Mouse (Mus musculus): ENCODE data around the gene Haghl. TPM values are rescaled to one million over a fixed set of nuclear protein-coding genes. Genes with fewer than 3 reads are reported as not detected.

The Haghl gene
- polyA plus RNA-seq (2015; fragmentation: Nextera tagmentation; extraction: Ambion mirVana), result 147 and 165 TPM in 2 replicates

DNA sequence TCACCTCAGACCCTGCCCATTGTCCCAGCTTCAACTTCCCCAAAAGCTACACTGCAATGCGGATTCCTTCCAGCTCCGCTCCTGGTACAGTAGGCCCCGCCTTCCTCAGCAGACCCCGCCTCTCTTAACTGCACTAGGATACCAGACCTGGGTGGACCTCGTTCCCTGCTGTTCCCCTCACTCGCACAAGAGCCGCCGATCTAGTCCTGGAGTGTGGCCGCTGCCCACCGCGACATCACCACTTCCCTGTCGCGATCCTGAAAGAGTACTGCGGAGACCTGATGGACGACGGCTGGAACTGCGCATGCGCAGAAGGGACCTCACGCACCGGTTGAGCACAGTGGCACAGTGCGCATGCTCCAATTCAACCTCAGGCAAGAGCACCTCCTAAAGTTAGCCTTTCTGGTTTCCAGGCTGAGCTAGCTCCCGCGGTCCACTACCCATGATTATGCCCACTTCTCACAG, at the start of gene Haghl:
Gene Haghl (minus strand): TSS at position 393 of the 465 bp plus-strand sequence.
- peak; percentile 81 for ATAC-seq
- H3K4me2 ChIP-seq (ENCODE audit: low read length), result peak within 1 kb of the TSS; percentile 92
- no peaks in the 10 kb centered on the region for H3K27me3 ChIP-seq (ENCODE audit: control insufficient read depth, insufficient read depth, low read depth, low read length)
- no peaks in the 10 kb centered on the region for H3K9me3 ChIP-seq (replicated peaks; ENCODE audit: control insufficient read depth, low read length, poor library complexity, severe bottlenecking)
- H3K4me3 ChIP-seq (ENCODE audit: low read depth, low read length), result peak within 1 kb of the TSS; percentile 78
- peak within 1 kb of the TSS; percentile 89 for H3K9ac ChIP-seq (ENCODE audit: low read depth, low read length)
- H3K4me1 ChIP-seq (ENCODE audit: control insufficient read depth, insufficient read depth, low read length), result peaks cover 17% of the 10 kb centered on the region
- H3K27ac ChIP-seq (ENCODE audit: low read length), result peak within 1 kb of the TSS; percentile 92
- H3K36me3 ChIP-seq (ENCODE audit: control insufficient read depth, insufficient read depth, low read length), result peaks cover 23% of the 10 kb centered on the region
- WGBS, result under 1% methylated on average over 23 of the region's 23 CpGs

DNA sequence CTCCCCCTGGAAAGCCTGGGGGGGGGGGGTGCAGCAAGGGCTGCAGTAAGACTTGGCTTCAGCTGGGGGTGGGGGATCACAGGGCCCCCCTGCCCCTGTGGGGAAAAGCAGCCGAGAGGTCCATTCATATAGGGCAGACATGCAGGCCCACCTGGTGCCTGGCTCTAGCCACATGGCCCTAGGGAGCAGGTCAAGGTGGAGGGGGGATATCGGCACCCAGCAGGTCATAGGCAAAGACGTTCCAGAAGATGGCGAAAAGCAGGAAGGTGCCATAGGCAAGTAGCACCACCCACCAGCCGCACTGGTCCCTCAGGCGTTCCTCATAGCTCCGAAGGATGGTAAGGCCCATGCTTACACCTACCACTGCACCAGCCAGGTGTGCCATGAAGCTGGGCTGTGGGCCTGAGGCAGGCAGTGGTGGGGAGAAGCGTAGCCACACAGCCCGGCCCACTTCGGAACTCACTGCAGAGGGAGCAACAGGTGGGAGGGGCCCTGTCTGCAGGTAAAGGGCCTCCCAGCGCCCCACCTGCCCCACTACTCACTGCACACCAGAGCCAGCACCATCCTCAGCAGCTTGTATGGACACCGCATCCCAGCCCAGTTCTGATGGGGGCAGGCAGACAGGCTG, 49.2 kb upstream of the Haghl start:
- peaks cover 28% of the 10 kb centered on the region for H3K36me3 ChIP-seq (ENCODE audit: control insufficient read depth, insufficient read depth, low read length)
- peak overlapping the region; percentile 4; the same call in 1 of the 2 replicates for H3K4me3 ChIP-seq (ENCODE audit: low read depth, low read length)
- H3K9me3 ChIP-seq (replicated peaks; ENCODE audit: control insufficient read depth, low read length, poor library complexity, severe bottlenecking), result no peaks in the 10 kb centered on the region
- no peak overlapping the region for H3K27ac ChIP-seq (ENCODE audit: low read length)
- H3K4me1 ChIP-seq (ENCODE audit: control insufficient read depth, insufficient read depth, low read length), result peaks cover 67% of the 10 kb centered on the region
- H3K9ac ChIP-seq (ENCODE audit: low read depth, low read length), result peak overlapping the region; percentile 84; the same call in 1 of the 2 replicates
- no peaks in the 10 kb centered on the region for H3K27me3 ChIP-seq (ENCODE audit: control insufficient read depth, insufficient read depth, low read depth, low read length)
- WGBS, result 90% methylated on average over 12 of the region's 12 CpGs
- H3K4me2 ChIP-seq (ENCODE audit: low read length), result peak overlapping the region; percentile 91
- no peak for ATAC-seq

DNA sequence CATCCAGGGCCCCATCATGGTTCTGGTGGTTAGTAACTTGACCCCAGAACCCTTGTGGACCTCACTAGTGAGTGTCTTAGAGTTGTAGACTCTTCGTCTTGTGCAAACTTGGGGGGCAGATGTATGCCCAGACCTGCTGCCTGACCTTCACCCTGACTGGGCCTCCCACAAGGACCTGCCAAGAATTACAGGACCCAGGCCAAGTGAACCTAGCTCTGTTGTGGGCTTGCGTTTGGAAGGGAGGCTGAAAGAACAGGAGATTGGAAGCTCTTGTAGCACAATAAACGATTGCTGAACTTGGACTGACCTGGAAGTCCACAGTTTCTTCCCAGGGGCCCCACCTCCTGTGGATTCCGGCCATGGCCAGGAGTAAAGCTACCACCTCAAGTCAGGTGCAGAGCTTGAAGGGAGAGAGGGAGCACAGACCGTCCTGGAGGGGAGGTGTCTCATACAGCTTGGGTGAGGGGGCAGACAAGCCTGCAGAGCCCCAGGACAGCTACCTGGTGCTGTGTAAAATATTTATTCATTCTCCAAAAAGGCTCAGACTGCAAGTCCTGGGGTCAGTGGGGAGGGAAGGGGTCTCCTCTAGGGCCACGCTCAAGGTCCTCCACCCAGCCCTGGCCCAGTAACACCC, 48.6 kb upstream of the Haghl start:
- no peaks in the 10 kb centered on the region for H3K9me3 ChIP-seq (replicated peaks; ENCODE audit: control insufficient read depth, low read length, poor library complexity, severe bottlenecking)
- H3K36me3 ChIP-seq (ENCODE audit: control insufficient read depth, insufficient read depth, low read length), result peaks cover 24% of the 10 kb centered on the region
- no peak for ATAC-seq
- 61% methylated on average over 6 of the region's 6 CpGs for WGBS
- peaks cover 70% of the 10 kb centered on the region for H3K4me1 ChIP-seq (ENCODE audit: control insufficient read depth, insufficient read depth, low read length)
- H3K27me3 ChIP-seq (ENCODE audit: control insufficient read depth, insufficient read depth, low read depth, low read length), result no peaks in the 10 kb centered on the region
- H3K4me2 ChIP-seq (ENCODE audit: low read length), result peak overlapping the region; percentile 91
- peak overlapping the region; percentile 78 for H3K4me3 ChIP-seq (ENCODE audit: low read depth, low read length)
- peak overlapping the region; percentile 84 for H3K9ac ChIP-seq (ENCODE audit: low read depth, low read length)
- peak overlapping the region; percentile 97 for H3K27ac ChIP-seq (ENCODE audit: low read length)

DNA sequence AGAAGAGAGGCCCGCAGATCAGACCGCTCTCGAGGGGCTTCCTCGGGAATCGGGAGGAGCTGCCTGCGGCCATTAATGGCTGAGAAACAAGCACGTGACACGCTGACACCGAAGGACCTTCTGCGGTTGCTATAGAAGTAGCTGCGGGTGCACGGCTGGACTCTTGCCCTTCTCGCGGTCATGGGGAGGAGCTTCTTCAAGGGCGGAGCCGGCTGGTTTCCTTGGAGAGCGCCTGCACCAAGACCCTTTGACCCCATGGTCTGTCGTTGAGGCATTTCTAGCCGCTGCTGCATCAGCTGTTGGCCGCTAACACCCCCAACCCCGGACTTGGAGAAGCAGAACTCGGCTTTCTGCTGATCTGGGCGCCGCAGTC, 47.8 kb upstream of the Haghl start, which contains the start of gene Stub1:
Gene Stub1 (minus strand): TSS at position 114 of the 373 bp plus-strand sequence.
- Histone ChIP-seq H3K36me3 (ENCODE audit: control insufficient read depth, insufficient read depth, low read length) (peaks cover 20% of the 10 kb centered on the region), H3K4me3 (ENCODE audit: low read depth, low read length) (peak within 1 kb of the TSS; percentile 78), H3K9ac (ENCODE audit: low read depth, low read length) (peak within 1 kb of the TSS; percentile 84), H3K9me3 (replicated peaks; ENCODE audit: control insufficient read depth, low read length, poor library complexity, severe bottlenecking) (no peaks in the 10 kb centered on the region), H3K27me3 (ENCODE audit: control insufficient read depth, insufficient read depth, low read depth, low read length) (no peaks in the 10 kb centered on the region), H3K4me2 (ENCODE audit: low read length) (peak within 1 kb of the TSS; percentile 91), H3K4me1 (ENCODE audit: control insufficient read depth, insufficient read depth, low read length) (peaks cover 72% of the 10 kb centered on the region), H3K27ac (ENCODE audit: low read length) (peak within 1 kb of the TSS; percentile 97)
- WGBS, result under 1% methylated on average over 24 of the region's 24 CpGs
- peak; percentile 36 for ATAC-seq

DNA sequence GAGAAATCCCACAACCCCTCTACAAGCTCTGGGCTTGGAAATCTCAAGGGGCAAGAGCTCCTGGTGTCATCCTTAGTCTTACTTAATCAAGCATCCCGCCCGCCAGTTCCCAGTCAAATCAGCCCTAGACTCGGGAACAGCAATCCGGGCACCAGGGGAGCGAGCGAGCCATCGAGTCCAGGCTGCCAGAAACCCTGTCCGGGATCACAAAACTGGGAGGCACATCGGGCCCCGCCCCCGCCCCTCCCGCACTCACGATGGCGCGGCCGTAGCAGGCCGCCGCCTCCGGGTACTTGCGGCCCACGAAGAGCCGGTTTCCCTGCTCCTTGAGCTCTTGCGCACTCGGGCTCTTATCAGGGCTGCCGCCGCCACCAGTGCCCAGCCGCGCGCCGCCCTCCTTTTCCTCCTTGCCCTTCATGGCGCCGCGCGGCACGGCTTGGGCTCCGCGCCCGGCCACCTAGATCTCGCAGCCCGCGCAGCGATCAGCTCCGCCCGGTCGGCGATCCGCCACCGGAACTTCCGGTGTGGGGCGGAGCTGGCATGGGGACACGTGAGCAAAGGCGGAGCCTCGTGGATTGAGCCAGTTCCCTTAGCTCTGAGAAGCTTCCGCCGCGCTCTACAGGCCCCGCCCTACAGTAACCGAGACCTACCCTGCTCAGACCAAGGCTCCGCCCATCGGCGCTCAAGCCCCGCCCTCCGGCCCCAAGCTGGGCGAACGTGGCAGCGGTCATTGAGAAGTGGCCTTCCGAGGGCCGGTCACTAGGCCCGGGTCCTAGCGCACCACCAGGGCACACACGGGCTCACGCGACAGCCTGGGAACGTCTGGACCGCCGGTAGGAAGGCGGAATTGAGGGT, 47.2 kb upstream of the Haghl start:
- Histone ChIP-seq H3K9me3 (replicated peaks; ENCODE audit: control insufficient read depth, low read length, poor library complexity, severe bottlenecking) (no peaks in the 10 kb centered on the region), H3K36me3 (ENCODE audit: control insufficient read depth, insufficient read depth, low read length) (peaks cover 18% of the 10 kb centered on the region), H3K4me2 (ENCODE audit: low read length) (peak overlapping the region; percentile 91), H3K4me3 (ENCODE audit: low read depth, low read length) (peak overlapping the region; percentile 78), H3K27ac (ENCODE audit: low read length) (peak overlapping the region; percentile 97), H3K9ac (ENCODE audit: low read depth, low read length) (peak overlapping the region; percentile 84), H3K27me3 (ENCODE audit: control insufficient read depth, insufficient read depth, low read depth, low read length) (no peaks in the 10 kb centered on the region), H3K4me1 (ENCODE audit: control insufficient read depth, insufficient read depth, low read length) (peaks cover 73% of the 10 kb centered on the region)
- peak; percentile 90 for ATAC-seq
- under 1% methylated on average over 73 of the region's 77 CpGs for WGBS

DNA sequence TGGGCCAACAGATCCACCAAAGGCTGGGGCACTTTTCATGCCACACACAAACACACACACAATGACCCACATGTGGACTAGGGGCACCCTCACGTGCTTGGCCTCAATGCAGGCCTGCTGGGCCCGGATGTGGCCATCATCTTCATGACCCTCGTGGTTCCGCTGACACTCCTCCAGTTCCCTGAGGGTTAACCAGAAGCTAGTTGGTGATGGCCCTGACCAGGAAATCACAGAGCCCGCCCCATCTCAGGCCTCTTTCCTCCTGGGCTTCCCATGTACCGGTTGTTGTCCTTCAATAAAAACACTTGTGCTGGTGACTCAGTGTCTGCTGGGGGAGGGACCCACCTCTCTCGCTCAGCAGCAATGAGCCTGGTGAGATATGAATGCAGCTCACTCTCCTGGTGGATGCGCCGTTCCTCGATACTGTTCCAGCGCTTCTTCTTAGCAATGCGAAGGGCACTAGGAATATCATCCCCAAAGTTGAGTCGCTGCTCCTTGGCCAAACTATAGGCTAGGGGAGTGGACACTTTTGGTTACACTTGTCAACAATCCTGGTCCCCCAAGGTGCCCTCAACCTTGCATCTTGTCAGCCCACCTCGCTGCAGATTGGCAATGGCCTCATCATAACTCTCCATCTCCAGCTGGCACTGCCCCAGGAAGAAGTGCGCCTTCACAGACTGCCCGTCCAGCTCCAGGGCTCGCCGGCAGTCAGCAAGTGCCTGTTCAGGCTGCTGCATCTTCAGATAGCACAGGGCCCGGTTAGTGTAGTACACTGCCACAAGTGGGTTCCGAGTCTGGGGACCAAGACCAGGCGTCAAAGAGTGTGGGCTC, 46.2 kb upstream of the Haghl start:
- H3K27me3 ChIP-seq (ENCODE audit: control insufficient read depth, insufficient read depth, low read depth, low read length), result no peaks in the 10 kb centered on the region
- peak overlapping the region; percentile 84 for H3K9ac ChIP-seq (ENCODE audit: low read depth, low read length)
- peak overlapping the region; percentile 97 for H3K27ac ChIP-seq (ENCODE audit: low read length)
- 61% methylated on average over 21 of the region's 21 CpGs for WGBS
- peaks cover 18% of the 10 kb centered on the region for H3K36me3 ChIP-seq (ENCODE audit: control insufficient read depth, insufficient read depth, low read length)
- ATAC-seq, result no peak
- H3K9me3 ChIP-seq (replicated peaks; ENCODE audit: control insufficient read depth, low read length, poor library complexity, severe bottlenecking), result no peaks in the 10 kb centered on the region
- peaks cover 66% of the 10 kb centered on the region for H3K4me1 ChIP-seq (ENCODE audit: control insufficient read depth, insufficient read depth, low read length)
- H3K4me2 ChIP-seq (ENCODE audit: low read length), result peak overlapping the region; percentile 91
- peak overlapping the region; percentile 78 for H3K4me3 ChIP-seq (ENCODE audit: low read depth, low read length)

DNA sequence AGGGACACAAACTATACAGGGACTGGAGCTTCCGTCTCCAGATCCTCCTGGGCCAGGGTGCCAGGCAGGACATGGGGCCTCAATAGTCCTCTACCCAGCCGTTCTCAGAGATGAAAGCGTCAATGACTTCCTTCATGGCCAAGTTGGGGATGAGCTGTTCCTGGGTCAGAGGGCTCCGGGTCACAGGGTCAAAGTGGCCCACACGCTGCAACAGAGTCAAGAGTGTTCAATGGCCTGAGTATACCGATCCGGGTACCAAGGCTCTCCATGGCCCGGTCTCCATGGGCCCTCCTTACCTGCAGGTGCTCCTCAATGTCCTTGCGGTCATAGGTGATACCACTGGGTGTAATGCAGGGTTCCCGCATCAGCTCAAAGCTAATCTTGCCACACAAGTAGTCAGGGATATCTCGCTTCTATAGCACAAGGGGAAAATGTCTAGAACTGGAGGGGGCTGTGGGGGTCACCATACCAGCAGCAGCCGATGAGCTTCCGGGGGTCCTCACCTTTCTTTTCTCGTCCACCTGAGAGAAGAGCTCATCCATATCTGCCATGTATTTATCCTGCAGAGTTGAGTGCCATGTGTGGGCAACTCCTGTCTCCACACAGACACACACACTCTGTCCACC, 45.4 kb upstream of the Haghl start:
- Histone ChIP-seq H3K36me3 (ENCODE audit: control insufficient read depth, insufficient read depth, low read length) (peaks cover 24% of the 10 kb centered on the region), H3K4me2 (ENCODE audit: low read length) (peak overlapping the region; percentile 91; the same call in 1 of the 2 replicates), H3K27ac (ENCODE audit: low read length) (no peak overlapping the region; the same call in 1 of the 2 replicates), H3K4me1 (ENCODE audit: control insufficient read depth, insufficient read depth, low read length) (peaks cover 62% of the 10 kb centered on the region), H3K9ac (ENCODE audit: low read depth, low read length) (no peak overlapping the region; the same call in 1 of the 2 replicates), H3K9me3 (replicated peaks; ENCODE audit: control insufficient read depth, low read length, poor library complexity, severe bottlenecking) (no peaks in the 10 kb centered on the region), H3K27me3 (ENCODE audit: control insufficient read depth, insufficient read depth, low read depth, low read length) (no peaks in the 10 kb centered on the region), H3K4me3 (ENCODE audit: low read depth, low read length) (no peak overlapping the region)
- ATAC-seq, result no peak
- 86% methylated on average over 14 of the region's 14 CpGs for WGBS

Data from midbrain, embryonic 16.5 days (tissue).